Mouse (Mus musculus): ENCODE measurements at regions not wholly inside any gene's neighbourhood (a gene's known extent, or its start where the extent isn't known, plus 50 kb on each side); places are given as distances from the start of the nearest gene placed in this dataset.

GRCm38 (mm10) chr1:43374946-43375345, 69.4 kb upstream of the Nck2 start:
- H3K9ac ChIP-seq = no peak overlapping the region
- H3K36me3 ChIP-seq = no peaks in the 10 kb centered on the region
- no peaks in the 10 kb centered on the region for H3K9me3 ChIP-seq (replicated peaks)
- H3K4me3 ChIP-seq = no peak overlapping the region
- ATAC-seq (replicated peaks; ENCODE audit: insufficient number of reproducible peaks, insufficient read depth, low FRiP score, low read depth) = no peak
- no peak overlapping the region for H3K27ac ChIP-seq
- no peaks in the 10 kb centered on the region for H3K4me1 ChIP-seq (replicated peaks)
- H3K4me2 ChIP-seq = no peak overlapping the region
- 68% methylated on average over 5 of the region's 5 CpGs for WGBS
- H3K27me3 ChIP-seq = no peaks in the 10 kb centered on the region

- Histone ChIP-seq H3K36me3 (no peaks in the 10 kb centered on the region), H3K9me3 (replicated peaks) (no peaks in the 10 kb centered on the region), H3K27me3 (no peaks in the 10 kb centered on the region), H3K4me3 (no peak overlapping the region), H3K27ac (no peak overlapping the region), H3K9ac (no peak overlapping the region), H3K4me2 (no peak overlapping the region), H3K4me1 (replicated peaks) (no peaks in the 10 kb centered on the region)
- ATAC-seq (replicated peaks; ENCODE audit: insufficient number of reproducible peaks, insufficient read depth, low FRiP score, low read depth) = no peak
- 82% methylated on average over 4 of the region's 4 CpGs for whole genome bisulfite sequencing
These were observed 68.5 kb upstream of the Nck2 start for GRCm38 (mm10) chr1:43375851-43376250.

GRCm38 (mm10) chr1:43377491-43378263, 66.7 kb upstream of the Nck2 start:
- 91% methylated on average over 4 of the region's 4 CpGs for WGBS
- Histone ChIP-seq H3K27ac (no peak overlapping the region), H3K27me3 (no peaks in the 10 kb centered on the region), H3K4me3 (no peak overlapping the region), H3K9me3 (replicated peaks) (no peaks in the 10 kb centered on the region), H3K4me2 (no peak overlapping the region), H3K4me1 (replicated peaks) (no peaks in the 10 kb centered on the region), H3K9ac (no peak overlapping the region), H3K36me3 (no peaks in the 10 kb centered on the region)
- ATAC-seq (replicated peaks; ENCODE audit: insufficient number of reproducible peaks, insufficient read depth, low FRiP score, low read depth) = no peak

GRCm38 (mm10) chr1:43385008-43385407, 59.4 kb upstream of the Nck2 start:
- Histone ChIP-seq H3K4me1 (replicated peaks) (no peaks in the 10 kb centered on the region), H3K27me3 (no peaks in the 10 kb centered on the region), H3K4me3 (no peak overlapping the region), H3K9me3 (replicated peaks) (no peaks in the 10 kb centered on the region), H3K27ac (no peak overlapping the region), H3K36me3 (no peaks in the 10 kb centered on the region), H3K9ac (no peak overlapping the region), H3K4me2 (no peak overlapping the region)
- ATAC-seq (replicated peaks; ENCODE audit: insufficient number of reproducible peaks, insufficient read depth, low FRiP score, low read depth) = no peak

- ATAC-seq (replicated peaks; ENCODE audit: insufficient number of reproducible peaks, insufficient read depth, low FRiP score, low read depth) = no peak
These were observed 50.3 kb upstream of the Nck2 start for GRCm38 (mm10) chr1:43394035-43394434.

More at GRCm38 (mm10) chr1:43394035-43394434, 50.3 kb upstream of the Nck2 start:
- Histone ChIP-seq H3K9me3 (replicated peaks) (no peaks in the 10 kb centered on the region), H3K27me3 (no peaks in the 10 kb centered on the region), H3K4me2 (no peak overlapping the region), H3K27ac (no peak overlapping the region), H3K4me3 (no peak overlapping the region), H3K4me1 (replicated peaks) (no peaks in the 10 kb centered on the region), H3K9ac (no peak overlapping the region), H3K36me3 (no peaks in the 10 kb centered on the region)
- WGBS = 90% methylated on average over 2 of the region's 2 CpGs

All from heart, embryonic 15.5 days (tissue).